Mouse (Mus musculus): ENCODE measurements around the gene Wwox. TPM values are rescaled to one million over a fixed set of nuclear protein-coding genes. Genes with fewer than 3 reads are reported as not detected.

Wwox gene
- polyA plus RNA-seq, 1 experiment from 2014 or later: 11.0 TPM

GRCm38 (mm10) chr8:115390921-115391504 is 951.6 kb downstream of the Wwox start:
- H3K36me3 ChIP-seq (ENCODE audit: control insufficient read depth, insufficient read depth, low read length): no peaks in the 10 kb centered on the region
- no peaks in the 10 kb centered on the region for H3K4me1 ChIP-seq (ENCODE audit: control insufficient read depth, insufficient read depth, low read length)
- 86% methylated on average over 5 of the region's 5 CpGs for whole genome bisulfite sequencing
- no peak overlapping the region for H3K4me3 ChIP-seq (ENCODE audit: low read depth, low read length)
- H3K4me2 ChIP-seq (ENCODE audit: low read depth): no peak overlapping the region
- H3K27me3 ChIP-seq (ENCODE audit: control insufficient read depth, insufficient read depth, low read length): no peaks in the 10 kb centered on the region
- no peak overlapping the region for H3K27ac ChIP-seq (ENCODE audit: low read depth, low read length)
- DNase-seq (ENCODE audit: low spot score) (no peak), ATAC-seq (ENCODE audit: insufficient read depth, low FRiP score, low TSS enrichment) (no peak)
- H3K9me3 ChIP-seq (ENCODE audit: control insufficient read depth, low read length): no peaks in the 10 kb centered on the region
- no peak overlapping the region for H3K9ac ChIP-seq (ENCODE audit: low read length)

- H3K9me3 ChIP-seq (ENCODE audit: control insufficient read depth, low read length): no peaks in the 10 kb centered on the region
- H3K27me3 ChIP-seq (ENCODE audit: control insufficient read depth, insufficient read depth, low read length): no peaks in the 10 kb centered on the region
- no peaks in the 10 kb centered on the region for H3K36me3 ChIP-seq (ENCODE audit: control insufficient read depth, insufficient read depth, low read length)
- no peak overlapping the region for H3K4me2 ChIP-seq (ENCODE audit: low read depth)
- no peak overlapping the region for H3K4me3 ChIP-seq (ENCODE audit: low read depth, low read length)
- H3K27ac ChIP-seq (ENCODE audit: low read depth, low read length): no peak overlapping the region
- no peak for DNase-seq (ENCODE audit: low spot score)
- no peaks in the 10 kb centered on the region for H3K4me1 ChIP-seq (ENCODE audit: control insufficient read depth, insufficient read depth, low read length)
- ATAC-seq (ENCODE audit: insufficient read depth, low FRiP score, low TSS enrichment): no peak
- H3K9ac ChIP-seq (ENCODE audit: low read length): no peak overlapping the region
- 76% methylated on average over 5 of the region's 5 CpGs for WGBS
Observed at GRCm38 (mm10) chr8:115395840-115396239, 956.4 kb downstream of the Wwox start.

GRCm38 (mm10) chr8:115397981-115398380 is 958.5 kb downstream of the Wwox start:
- ATAC-seq (ENCODE audit: insufficient read depth, low FRiP score, low TSS enrichment) (no peak), DNase-seq (ENCODE audit: low spot score) (no peak)
- Histone ChIP-seq H3K27ac (ENCODE audit: low read depth, low read length) (no peak overlapping the region), H3K4me2 (ENCODE audit: low read depth) (no peak overlapping the region), H3K36me3 (ENCODE audit: control insufficient read depth, insufficient read depth, low read length) (no peaks in the 10 kb centered on the region), H3K27me3 (ENCODE audit: control insufficient read depth, insufficient read depth, low read length) (no peaks in the 10 kb centered on the region), H3K9ac (ENCODE audit: low read length) (no peak overlapping the region), H3K4me1 (ENCODE audit: control insufficient read depth, insufficient read depth, low read length) (no peaks in the 10 kb centered on the region), H3K4me3 (ENCODE audit: low read depth, low read length) (no peak overlapping the region), H3K9me3 (ENCODE audit: control insufficient read depth, low read length) (no peaks in the 10 kb centered on the region)
- WGBS: 89% methylated on average over 3 of the region's 3 CpGs

GRCm38 (mm10) chr8:115400013-115400720 is 960.7 kb downstream of the Wwox start:
- Histone ChIP-seq H3K4me2 (ENCODE audit: low read depth) (no peak overlapping the region), H3K4me1 (ENCODE audit: control insufficient read depth, insufficient read depth, low read length) (no peaks in the 10 kb centered on the region), H3K9ac (ENCODE audit: low read length) (no peak overlapping the region), H3K9me3 (ENCODE audit: control insufficient read depth, low read length) (no peaks in the 10 kb centered on the region), H3K36me3 (ENCODE audit: control insufficient read depth, insufficient read depth, low read length) (no peaks in the 10 kb centered on the region), H3K27me3 (ENCODE audit: control insufficient read depth, insufficient read depth, low read length) (no peaks in the 10 kb centered on the region), H3K4me3 (ENCODE audit: low read depth, low read length) (no peak overlapping the region), H3K27ac (ENCODE audit: low read depth, low read length) (no peak overlapping the region)
- DNase-seq (ENCODE audit: low spot score) (no peak), ATAC-seq (ENCODE audit: insufficient read depth, low FRiP score, low TSS enrichment) (no peak)
- 60% methylated on average over 15 of the region's 15 CpGs for WGBS

Other genes starting within 250 kb of the Wwox start
- 9.6 and 10.2 TPM in 2 replicates for gene Vat1l, start 234.0 kb upstream of the Wwox start, polyA plus RNA-seq (2014; fragmentation: Nextera tagmentation; extraction: Ambion mirVana)
- 0.59 TPM in 1 of 2 replicates, not detected in the other for gene Clec3a, start 21.6 kb upstream of the Wwox start, polyA plus RNA-seq (2014; fragmentation: Nextera tagmentation; extraction: Ambion mirVana)